ENCODE assay signal across 24 mouse cellular contexts in the genomic region with DNA sequence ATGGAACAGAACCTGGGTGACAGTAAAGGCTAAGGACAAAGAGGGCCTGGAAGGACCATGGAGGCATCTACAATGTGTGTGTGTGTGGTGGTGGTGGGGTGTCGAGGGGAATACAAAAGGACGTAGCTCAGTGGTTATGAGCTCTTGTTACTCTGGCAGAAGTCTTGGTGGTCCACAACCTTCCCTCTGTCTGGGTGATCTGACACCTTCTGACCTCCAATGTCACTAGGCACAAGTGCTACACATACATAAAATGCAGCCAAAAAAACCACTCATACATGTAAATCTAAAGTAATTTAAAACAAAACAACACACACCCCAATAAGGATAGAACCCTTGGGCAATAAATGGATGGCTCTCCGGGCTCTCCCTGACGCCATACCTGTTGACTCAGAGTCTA. TPM values are rescaled to one million over a fixed set of nuclear protein-coding genes. Genes with fewer than 3 reads are reported as not detected.
DNase-seq lines count a peak whose midpoint lies in the region; ATAC-seq and TF ChIP-seq lines count a peak whose summit lies in the region.
"Had no signal": no experiment of that assay in that cellular context is flagged by ENCODE, and none has a peak within 500 bp of the region (broad histone marks: within the 10 kb centered on the region; RNA-seq: fewer than 3 reads in every experiment).

No protein-coding gene starts in this region.

- no peak for TF ChIP-seq POLR2A in cerebellum, adult 2 months (IDR thresholded peaks at IDR 0.05; ENCODE audit: borderline replicate concordance, insufficient read depth, low read length)

- no peak for TF ChIP-seq CTCF in cerebellum, adult 2 months (IDR thresholded peaks at IDR 0.05; ENCODE audit: borderline replicate concordance, insufficient read depth, low read depth, low read length)

- no peak overlapping the region for H3K4me2 ChIP-seq in kidney, embryonic 15.5 days
- H3K4me2 ChIP-seq in kidney, embryonic 14.5 days (replicated peaks; ENCODE audit: low read depth, low read length), result no peak overlapping the region
- H3K4me2 ChIP-seq: forebrain, embryonic 12.5 days; heart, embryonic 12.5 days; hindbrain, embryonic 14.5 days; neural tube, embryonic 12.5 days had no signal

- peak overlapping the region; percentile 43; the same call in 1 of the 2 replicates for H3K27ac ChIP-seq in cerebellum, adult 2 months (ENCODE audit: insufficient read depth, low read length)
- H3K27ac ChIP-seq in kidney, embryonic 15.5 days, result 0 out of 2 replicates have a peak overlapping the region, but pooled peaks have one; percentile 85
- no peak overlapping the region for H3K27ac ChIP-seq in kidney, embryonic 14.5 days (ENCODE audit: low read depth, low read length)
- H3K27ac ChIP-seq: hindbrain, embryonic 14.5 days; limb, embryonic 13.5 days; neural tube, embryonic 12.5 days had no signal

- 87% methylated on average over 4 of the region's 4 CpGs for WGBS in cerebellum, adult 2 months
- 90% methylated on average over 4 of the region's 4 CpGs for WGBS in kidney, embryonic 15.5 days
- 88% methylated on average over 4 of the region's 4 CpGs for WGBS in kidney, embryonic 14.5 days

- H3K4me1 ChIP-seq in cerebellum, adult 2 months (ENCODE audit: control insufficient read depth, insufficient read depth, low read length), result peaks cover 4% of the 10 kb centered on the region; the same call in 1 of the 2 replicates
- peaks cover 25% of the 10 kb centered on the region for H3K4me1 ChIP-seq in kidney, embryonic 15.5 days
- peaks cover 18% of the 10 kb centered on the region for H3K4me1 ChIP-seq in kidney, embryonic 14.5 days (ENCODE audit: control insufficient read depth, insufficient read depth, low read length)
- peaks cover 69% of the 10 kb centered on the region for H3K4me1 ChIP-seq in megakaryocyte, embryonic 14.5 days

- no peak for ATAC-seq in kidney, embryonic 15.5 days (replicated peaks; ENCODE audit: low FRiP score)
- ATAC-seq in kidney, embryonic 14.5 days (ENCODE audit: low FRiP score, low TSS enrichment), result no peak
- no peak for ATAC-seq in megakaryocyte, adult 5-6 weeks (ENCODE audit: poor library complexity, severe bottlenecking)
- ATAC-seq: activated CD4-positive, CD25-positive, alpha-beta regulatory T cell, adult 4 months; CD4-positive, CD25-positive, alpha-beta regulatory T cell, adult 4 months; intestine, embryonic 15.5 days had no signal

- H3K9ac ChIP-seq in kidney, embryonic 15.5 days, result no peak overlapping the region
- no peak overlapping the region for H3K9ac ChIP-seq in kidney, embryonic 14.5 days (ENCODE audit: low read depth, low read length)
- H3K9ac ChIP-seq: forebrain, embryonic 12.5 days; heart, embryonic 12.5 days; hindbrain, embryonic 14.5 days; intestine, embryonic 15.5 days; limb, embryonic 13.5 days; neural tube, embryonic 12.5 days had no signal

- DNase-seq in cerebellum, adult 2 months, result no peak
- DNase-seq in cerebellum, adult 11 months, result no peak
- DNase-seq in ovary, postnatal 10 days (ENCODE audit: low spot score), result no peak
- DNase-seq: adrenal gland, postnatal 14 days; cerebellum, adult 8-10 months; heart, postnatal 14 days; kidney, postnatal 10 days; lung, adult 2 months; thymus, postnatal 25 days had no signal

- no peaks in the 10 kb centered on the region for H3K9me3 ChIP-seq in kidney, embryonic 15.5 days (replicated peaks)
- H3K9me3 ChIP-seq in kidney, embryonic 14.5 days (ENCODE audit: control insufficient read depth, low read length), result no peaks in the 10 kb centered on the region
- no peaks in the 10 kb centered on the region for H3K9me3 ChIP-seq in megakaryocyte, embryonic 14.5 days
- H3K9me3 ChIP-seq: forebrain, embryonic 12.5 days; G1E; heart, embryonic 12.5 days; intestine, embryonic 15.5 days; limb, embryonic 13.5 days; neural tube, embryonic 12.5 days had no signal

- H3K27me3 ChIP-seq in cerebellum, adult 2 months (ENCODE audit: control insufficient read depth, insufficient read depth, low read length), result no peaks in the 10 kb centered on the region
- no peaks in the 10 kb centered on the region for H3K27me3 ChIP-seq in kidney, embryonic 15.5 days
- H3K27me3 ChIP-seq in kidney, embryonic 14.5 days (ENCODE audit: control insufficient read depth, insufficient read depth, low read length), result no peaks in the 10 kb centered on the region
- peaks cover 19% of the 10 kb centered on the region for H3K27me3 ChIP-seq in megakaryocyte, embryonic 14.5 days (replicated peaks)

- no peak overlapping the region for H3K4me3 ChIP-seq in cerebellum, adult 2 months (replicated peaks; ENCODE audit: insufficient read depth, low read depth, low read length)
- no peak overlapping the region for H3K4me3 ChIP-seq in kidney, embryonic 15.5 days (replicated peaks)
- no peak overlapping the region for H3K4me3 ChIP-seq in kidney, embryonic 14.5 days (ENCODE audit: low read length)
- peak overlapping the region; percentile 90 for H3K4me3 ChIP-seq in megakaryocyte, embryonic 14.5 days (replicated peaks)
- H3K4me3 ChIP-seq: forebrain, embryonic 12.5 days; heart, embryonic 12.5 days; limb, embryonic 13.5 days; neural tube, embryonic 12.5 days had no signal

- no peaks in the 10 kb centered on the region for H3K36me3 ChIP-seq in kidney, embryonic 15.5 days
- 0 out of 2 replicates have a peak, but pooled peaks cover 3% of the 10 kb centered on the region for H3K36me3 ChIP-seq in kidney, embryonic 14.5 days (ENCODE audit: control insufficient read depth, insufficient read depth, low read length)
- H3K36me3 ChIP-seq in megakaryocyte, embryonic 14.5 days (replicated peaks; ENCODE audit: low read length), result peaks cover 10% of the 10 kb centered on the region
- H3K36me3 ChIP-seq: forebrain, embryonic 12.5 days; intestine, embryonic 15.5 days; neural tube, embryonic 12.5 days had no signal

RNA-seq across cellular contexts. Expression of a gene that starts 2.9 kb away (rescaled TPM):
- 647 and 663 TPM in 2 replicates for polyA plus RNA-seq in cerebellum, adult 2 months (2012; rRNA removed)
- 555 and 581 TPM in 2 replicates for polyA plus RNA-seq in kidney, embryonic 15.5 days (2015; fragmentation: Nextera tagmentation; extraction: Ambion mirVana)
- 532 and 565 TPM in 2 replicates for polyA plus RNA-seq in kidney, embryonic 14.5 days (2014; fragmentation: Nextera tagmentation; extraction: Ambion mirVana)
- 264 and 365 TPM in 2 replicates for polyA plus RNA-seq in megakaryocyte, embryonic 14.5 days (2012; ENCODE audit: insufficient read depth, low replicate concordance)
- 269 and 285 TPM in 2 replicates for total RNA-seq in megakaryocyte, adult 5-6 weeks (2015)
- total RNA-seq in megakaryocyte, adult 5-6 weeks (2017), result 371 and 385 TPM in 2 replicates

RNA-seq across cellular contexts. Expression of a gene that starts 6.8 kb away (rescaled TPM):
- polyA plus RNA-seq in cerebellum, adult 2 months (2012; rRNA removed), result 0.73 and 0.92 TPM in 2 replicates
- polyA plus RNA-seq in kidney, embryonic 15.5 days (2015; fragmentation: Nextera tagmentation; extraction: Ambion mirVana), result 0.78 and 0.99 TPM in 2 replicates
- polyA plus RNA-seq in kidney, embryonic 14.5 days (2014; fragmentation: Nextera tagmentation; extraction: Ambion mirVana), result 0.34 and 0.57 TPM in 2 replicates
- not detected in 2 replicates for polyA plus RNA-seq in megakaryocyte, embryonic 14.5 days (2012; ENCODE audit: insufficient read depth, low replicate concordance)
- total RNA-seq in megakaryocyte, adult 5-6 weeks (2015), result not detected in 2 replicates
- not detected in 2 replicates for total RNA-seq in megakaryocyte, adult 5-6 weeks (2017)
- total RNA-seq: adrenal gland, postnatal 14 days; G1E; gastrocnemius, adult 8-10 months; heart, postnatal 14 days; left cerebral cortex, adult 8-10 months had no signal
- polyA plus RNA-seq: activated CD4-positive, CD25-positive, alpha-beta regulatory T cell, adult 4 months; CD4-positive, CD25-positive, alpha-beta regulatory T cell, adult 4 months; forebrain, embryonic 12.5 days; heart, embryonic 12.5 days; hindbrain, embryonic 14.5 days; limb, embryonic 13.5 days; lung, adult 2 months; neural tube, embryonic 12.5 days had no signal

RNA-seq across cellular contexts. Expression of a gene that starts 8.9 kb away (rescaled TPM):
- 0.10 and 0.11 TPM in 2 replicates for polyA plus RNA-seq in cerebellum, adult 2 months (2012; rRNA removed)
- polyA plus RNA-seq in kidney, embryonic 15.5 days (2015; fragmentation: Nextera tagmentation; extraction: Ambion mirVana), result 1.4 and 1.9 TPM in 2 replicates
- 0.55 TPM in 1 of 2 replicates, not detected in the other for polyA plus RNA-seq in kidney, embryonic 14.5 days (2014; fragmentation: Nextera tagmentation; extraction: Ambion mirVana)
- polyA plus RNA-seq in megakaryocyte, embryonic 14.5 days (2012; ENCODE audit: insufficient read depth, low replicate concordance), result not detected in 2 replicates
- total RNA-seq in megakaryocyte, adult 5-6 weeks (2015), result 0.20 and 0.57 TPM in 2 replicates
- total RNA-seq in megakaryocyte, adult 5-6 weeks (2017), result not detected in 2 replicates
- total RNA-seq: adrenal gland, postnatal 14 days; G1E; gastrocnemius, adult 8-10 months; heart, postnatal 14 days had no signal
- polyA plus RNA-seq: activated CD4-positive, CD25-positive, alpha-beta regulatory T cell, adult 4 months; CD4-positive, CD25-positive, alpha-beta regulatory T cell, adult 4 months; G1E; heart, embryonic 12.5 days; hindbrain, embryonic 14.5 days; intestine, embryonic 15.5 days; limb, embryonic 13.5 days; neural tube, embryonic 12.5 days had no signal

RNA-seq across cellular contexts. Expression of a gene that starts 9.2 kb away (rescaled TPM):
- polyA plus RNA-seq in cerebellum, adult 2 months (2012; rRNA removed), result not detected in 2 replicates
- polyA plus RNA-seq in kidney, embryonic 15.5 days (2015; fragmentation: Nextera tagmentation; extraction: Ambion mirVana), result 0.31 and 0.41 TPM in 2 replicates
- 0.20 and 0.39 TPM in 2 replicates for polyA plus RNA-seq in kidney, embryonic 14.5 days (2014; fragmentation: Nextera tagmentation; extraction: Ambion mirVana)
- polyA plus RNA-seq in megakaryocyte, embryonic 14.5 days (2012; ENCODE audit: insufficient read depth, low replicate concordance), result not detected in 2 replicates
- not detected in 2 replicates for total RNA-seq in megakaryocyte, adult 5-6 weeks (2015)
- not detected in 2 replicates for total RNA-seq in megakaryocyte, adult 5-6 weeks (2017)
- total RNA-seq: adrenal gland, postnatal 14 days; gastrocnemius, adult 8-10 months; heart, postnatal 14 days; left cerebral cortex, adult 8-10 months had no signal
- polyA plus RNA-seq: activated CD4-positive, CD25-positive, alpha-beta regulatory T cell, adult 4 months; CD4-positive, CD25-positive, alpha-beta regulatory T cell, adult 4 months; forebrain, embryonic 12.5 days; heart, embryonic 12.5 days; hindbrain, embryonic 14.5 days; limb, embryonic 13.5 days; neural tube, embryonic 12.5 days had no signal

RNA-seq across cellular contexts. Expression of a gene that starts 13.0 kb away (rescaled TPM):
- polyA plus RNA-seq in cerebellum, adult 2 months (2012; rRNA removed), result not detected in 2 replicates
- 0.23 and 0.55 TPM in 2 replicates for polyA plus RNA-seq in kidney, embryonic 15.5 days (2015; fragmentation: Nextera tagmentation; extraction: Ambion mirVana)
- 0.49 and 0.54 TPM in 2 replicates for polyA plus RNA-seq in kidney, embryonic 14.5 days (2014; fragmentation: Nextera tagmentation; extraction: Ambion mirVana)
- polyA plus RNA-seq in megakaryocyte, embryonic 14.5 days (2012; ENCODE audit: insufficient read depth, low replicate concordance), result 0.08 and 1.5 TPM in 2 replicates
- total RNA-seq in megakaryocyte, adult 5-6 weeks (2015), result not detected in 2 replicates
- total RNA-seq in megakaryocyte, adult 5-6 weeks (2017), result not detected in 2 replicates
- total RNA-seq: adrenal gland, postnatal 14 days; G1E; gastrocnemius, adult 8-10 months; heart, postnatal 14 days had no signal
- polyA plus RNA-seq: activated CD4-positive, CD25-positive, alpha-beta regulatory T cell, adult 4 months; CD4-positive, CD25-positive, alpha-beta regulatory T cell, adult 4 months; forebrain, embryonic 12.5 days; G1E; heart, embryonic 12.5 days; hindbrain, embryonic 14.5 days; intestine, embryonic 15.5 days; lung, adult 2 months; neural tube, embryonic 12.5 days had no signal
